8 mouse cellular contexts compared by ENCODE assay signal in genomic region chr1:63953229-63953883, GRCm38 (mm10).
DNase-seq lines count a peak whose midpoint lies in the region; ATAC-seq and TF ChIP-seq lines count a peak whose summit lies in the region.

No protein-coding gene starts in this region.

- no peak for TF ChIP-seq POLR2A in ES-Bruce4 (IDR thresholded peaks at IDR 0.05; ENCODE audit: insufficient read depth, low read length)

- H3K4me3 ChIP-seq in ES-Bruce4 (ENCODE audit: low read depth, low read length) = no peak overlapping the region
- H3K4me3 ChIP-seq in forebrain, embryonic 14.5 days (ENCODE audit: low read depth, low read length) = no peak overlapping the region
- no peak overlapping the region for H3K4me3 ChIP-seq in hindbrain, embryonic 11.5 days (ENCODE audit: low read depth, low read length)

- WGBS in forebrain, embryonic 14.5 days = 61% methylated on average over 18 of the region's 18 CpGs
- WGBS in hindbrain, embryonic 11.5 days = 61% methylated on average over 18 of the region's 18 CpGs

- no peaks in the 10 kb centered on the region for H3K9me3 ChIP-seq in ES-Bruce4 (replicated peaks; ENCODE audit: control insufficient read depth, insufficient read depth, low read length, poor library complexity, severe bottlenecking)
- no peaks in the 10 kb centered on the region for H3K9me3 ChIP-seq in forebrain, embryonic 14.5 days (replicated peaks; ENCODE audit: control insufficient read depth, low read length)
- H3K9me3 ChIP-seq in hindbrain, embryonic 11.5 days (ENCODE audit: control insufficient read depth, low read length) = no peaks in the 10 kb centered on the region

- H3K27ac ChIP-seq in ES-Bruce4 (ENCODE audit: insufficient read depth, low read length) = no peak overlapping the region
- no peak overlapping the region for H3K27ac ChIP-seq in forebrain, embryonic 14.5 days (ENCODE audit: low read depth, low read length)
- no peak overlapping the region for H3K27ac ChIP-seq in hindbrain, embryonic 11.5 days (ENCODE audit: low read depth, low read length)

- no peak overlapping the region for H3K9ac ChIP-seq in ES-Bruce4 (ENCODE audit: low read depth, poor library complexity, severe bottlenecking)
- H3K9ac ChIP-seq in forebrain, embryonic 14.5 days (ENCODE audit: low read length) = no peak overlapping the region
- no peak overlapping the region for H3K9ac ChIP-seq in hindbrain, embryonic 11.5 days (ENCODE audit: low read depth, low read length)

- H3K27me3 ChIP-seq in ES-Bruce4 (ENCODE audit: control insufficient read depth, insufficient read depth, low read length, poor library complexity, severe bottlenecking) = no peaks in the 10 kb centered on the region
- H3K27me3 ChIP-seq in forebrain, embryonic 14.5 days (replicated peaks; ENCODE audit: control insufficient read depth, insufficient read depth, low read length) = no peaks in the 10 kb centered on the region
- H3K27me3 ChIP-seq in hindbrain, embryonic 11.5 days (ENCODE audit: control insufficient read depth, insufficient read depth, low read length) = no peaks in the 10 kb centered on the region

- TF ChIP-seq CTCF in ES-Bruce4 (IDR thresholded peaks at IDR 0.05; ENCODE audit: low read depth, low read length) = peak; percentile 63

- H3K4me1 ChIP-seq in ES-Bruce4 (ENCODE audit: control insufficient read depth, insufficient read depth, low read length) = no peaks in the 10 kb centered on the region
- no peaks in the 10 kb centered on the region for H3K4me1 ChIP-seq in forebrain, embryonic 14.5 days (ENCODE audit: control insufficient read depth, insufficient read depth, low read length)
- H3K4me1 ChIP-seq in hindbrain, embryonic 11.5 days (replicated peaks; ENCODE audit: control insufficient read depth, insufficient read depth, low read length) = no peaks in the 10 kb centered on the region

- no peak for TF ChIP-seq EP300 in ES-Bruce4 (IDR thresholded peaks at IDR 0.05; ENCODE audit: insufficient read depth, low read depth, low read length)

- no peak overlapping the region for H3K4me2 ChIP-seq in forebrain, embryonic 14.5 days (ENCODE audit: low read length)
- no peak overlapping the region for H3K4me2 ChIP-seq in hindbrain, embryonic 11.5 days (replicated peaks; ENCODE audit: low read depth, low read length)

- DNase-seq in brain, adult 2 months (ENCODE audit: low read depth, low spot score) = peak; percentile 82
- peak; percentile 76 for DNase-seq in forebrain, embryonic 14.5 days (ENCODE audit: low spot score)
- DNase-seq in hindbrain, embryonic 11.5 days (ENCODE audit: low spot score) = peak; percentile 55
- peak; percentile 60 for DNase-seq in layer of hippocampus, adult 9-10 months (ENCODE audit: low spot score)
- DNase-seq in lung, postnatal 36 days = peak; percentile 78
- peak; percentile 39 to 58 for DNase-seq in right cerebral cortex, postnatal 36 days (ENCODE audit: low spot score in 2 of 2)
- no peak for DNase-seq in Muller cell, postnatal 12 days (ENCODE audit: inconsistent ontology term)

- ATAC-seq in forebrain, embryonic 14.5 days = peak; percentile 92
- peak; percentile 71; the same call in 1 of the 2 replicates for ATAC-seq in hindbrain, embryonic 11.5 days (ENCODE audit: low FRiP score)

- no peaks in the 10 kb centered on the region for H3K36me3 ChIP-seq in ES-Bruce4 (ENCODE audit: control insufficient read depth, insufficient read depth, low read length, poor library complexity, severe bottlenecking)
- H3K36me3 ChIP-seq in forebrain, embryonic 14.5 days (ENCODE audit: control insufficient read depth, insufficient read depth, low read length) = no peaks in the 10 kb centered on the region
- no peaks in the 10 kb centered on the region for H3K36me3 ChIP-seq in hindbrain, embryonic 11.5 days (ENCODE audit: control insufficient read depth, insufficient read depth, low read length)
